Mouse (Mus musculus): ENCODE data around the gene Brd4. TPM values are rescaled to one million over a fixed set of nuclear protein-coding genes. Genes with fewer than 3 reads are reported as not detected.
A peak's percentile ranks its signal among the peaks of the same experiment; 100 is the strongest.
"Not testable (repeated sequence)": the region's sequence is repeated elsewhere in the genome, so short reads cannot be mapped to it uniquely, and the experiment has no call there.

Brd4 gene
- total RNA-seq, 1 experiment from 2014 or later = 58.5 TPM

GRCm38 (mm10) chr17:32240881-32241531 lies 43.5 kb downstream of the Brd4 start:
- no peak for ATAC-seq (replicated peaks; ENCODE audit: low read depth, poor library complexity, severe bottlenecking)

- no peak for ATAC-seq (replicated peaks; ENCODE audit: low read depth, poor library complexity, severe bottlenecking)
Measured at GRCm38 (mm10) chr17:32238589-32238988, 45.9 kb downstream of the Brd4 start.

GRCm38 (mm10) chr17:32235534-32236191 lies 48.9 kb downstream of the Brd4 start:
- ATAC-seq (replicated peaks; ENCODE audit: low read depth, poor library complexity, severe bottlenecking) = no peak

- ATAC-seq (replicated peaks; ENCODE audit: low read depth, poor library complexity, severe bottlenecking) = no peak
Measured at GRCm38 (mm10) chr17:32233174-32233573, 51.3 kb downstream of the Brd4 start.

GRCm38 (mm10) chr17:32229256-32229655 lies 55.3 kb downstream of the Brd4 start:
- no peak for ATAC-seq (replicated peaks; ENCODE audit: low read depth, poor library complexity, severe bottlenecking)

GRCm38 (mm10) chr17:32220873-32221272 lies 63.6 kb downstream of the Brd4 start:
- ATAC-seq (replicated peaks; ENCODE audit: low read depth, poor library complexity, severe bottlenecking) = no peak

- ATAC-seq (replicated peaks; ENCODE audit: low read depth, poor library complexity, severe bottlenecking) = not testable (repeated sequence)
Measured at GRCm38 (mm10) chr17:32215587-32215986, 68.9 kb downstream of the Brd4 start.

- not testable (repeated sequence) for ATAC-seq (replicated peaks; ENCODE audit: low read depth, poor library complexity, severe bottlenecking)
Measured at GRCm38 (mm10) chr17:32211554-32211953, 73.0 kb downstream of the Brd4 start.

- peak; percentile 58; the same call in 1 of the 2 replicates for ATAC-seq (replicated peaks; ENCODE audit: low read depth, poor library complexity, severe bottlenecking)
Measured at GRCm38 (mm10) chr17:32209752-32210151, 74.8 kb downstream of the Brd4 start.

GRCm38 (mm10) chr17:32209144-32209543 lies 75.4 kb downstream of the Brd4 start:
- ATAC-seq (replicated peaks; ENCODE audit: low read depth, poor library complexity, severe bottlenecking) = no peak

GRCm38 (mm10) chr17:32207586-32208245 lies 76.8 kb downstream of the Brd4 start:
- no peak for ATAC-seq (replicated peaks; ENCODE audit: low read depth, poor library complexity, severe bottlenecking)

- ATAC-seq (replicated peaks; ENCODE audit: low read depth, poor library complexity, severe bottlenecking) = no peak
Measured at GRCm38 (mm10) chr17:32205345-32205744, 79.2 kb downstream of the Brd4 start.

- ATAC-seq (replicated peaks; ENCODE audit: low read depth, poor library complexity, severe bottlenecking) = no peak
Measured at GRCm38 (mm10) chr17:32202972-32203371, 81.5 kb downstream of the Brd4 start.

- no peak for ATAC-seq (replicated peaks; ENCODE audit: low read depth, poor library complexity, severe bottlenecking)
Measured at GRCm38 (mm10) chr17:32201086-32201485, 83.4 kb downstream of the Brd4 start.

GRCm38 (mm10) chr17:32199796-32200195 lies 84.7 kb downstream of the Brd4 start:
- ATAC-seq (replicated peaks; ENCODE audit: low read depth, poor library complexity, severe bottlenecking) = no peak

GRCm38 (mm10) chr17:32197156-32197555 lies 87.4 kb downstream of the Brd4 start:
- no peak for ATAC-seq (replicated peaks; ENCODE audit: low read depth, poor library complexity, severe bottlenecking)

GRCm38 (mm10) chr17:32195725-32196124 lies 88.8 kb downstream of the Brd4 start:
- ATAC-seq (replicated peaks; ENCODE audit: low read depth, poor library complexity, severe bottlenecking) = peak; percentile 40

GRCm38 (mm10) chr17:32193010-32193409 lies 91.5 kb downstream of the Brd4 start:
- ATAC-seq (replicated peaks; ENCODE audit: low read depth, poor library complexity, severe bottlenecking) = no peak

GRCm38 (mm10) chr17:32189850-32190249 lies 94.7 kb downstream of the Brd4 start:
- peak; percentile 65 for ATAC-seq (replicated peaks; ENCODE audit: low read depth, poor library complexity, severe bottlenecking)

- ATAC-seq (replicated peaks; ENCODE audit: low read depth, poor library complexity, severe bottlenecking) = peak; percentile 55; the same call in 1 of the 2 replicates
Measured at GRCm38 (mm10) chr17:32188863-32189636, 95.5 kb downstream of the Brd4 start, which contains the start of gene Ephx3. TSS of gene Ephx3 (minus strand) at chr17:32189549.

All from common myeloid progenitor, adult 5-6 weeks (primary cell).